Mouse (Mus musculus) embryonic fibroblast, embryonic 13.5 days (primary cell): ENCODE data around the gene Tmcc3.

Experiments used
- CTCF ChIP-seq: IDR thresholded peaks from 2 replicates; pipeline ENCODE4 v1.5.1; 2011; ENCODE audit warnings: mild to moderate bottlenecking, control low read depth, low read length, moderate library complexity, borderline replicate concordance; ENCODE audit not compliant: insufficient read depth
- POLR2A ChIP-seq: IDR thresholded peaks from 2 replicates; pipeline ENCODE4 v1.6.1; 2011; ENCODE audit warnings: low read depth, mild to moderate bottlenecking, control low read depth, low read length, moderate library complexity

DNA sequence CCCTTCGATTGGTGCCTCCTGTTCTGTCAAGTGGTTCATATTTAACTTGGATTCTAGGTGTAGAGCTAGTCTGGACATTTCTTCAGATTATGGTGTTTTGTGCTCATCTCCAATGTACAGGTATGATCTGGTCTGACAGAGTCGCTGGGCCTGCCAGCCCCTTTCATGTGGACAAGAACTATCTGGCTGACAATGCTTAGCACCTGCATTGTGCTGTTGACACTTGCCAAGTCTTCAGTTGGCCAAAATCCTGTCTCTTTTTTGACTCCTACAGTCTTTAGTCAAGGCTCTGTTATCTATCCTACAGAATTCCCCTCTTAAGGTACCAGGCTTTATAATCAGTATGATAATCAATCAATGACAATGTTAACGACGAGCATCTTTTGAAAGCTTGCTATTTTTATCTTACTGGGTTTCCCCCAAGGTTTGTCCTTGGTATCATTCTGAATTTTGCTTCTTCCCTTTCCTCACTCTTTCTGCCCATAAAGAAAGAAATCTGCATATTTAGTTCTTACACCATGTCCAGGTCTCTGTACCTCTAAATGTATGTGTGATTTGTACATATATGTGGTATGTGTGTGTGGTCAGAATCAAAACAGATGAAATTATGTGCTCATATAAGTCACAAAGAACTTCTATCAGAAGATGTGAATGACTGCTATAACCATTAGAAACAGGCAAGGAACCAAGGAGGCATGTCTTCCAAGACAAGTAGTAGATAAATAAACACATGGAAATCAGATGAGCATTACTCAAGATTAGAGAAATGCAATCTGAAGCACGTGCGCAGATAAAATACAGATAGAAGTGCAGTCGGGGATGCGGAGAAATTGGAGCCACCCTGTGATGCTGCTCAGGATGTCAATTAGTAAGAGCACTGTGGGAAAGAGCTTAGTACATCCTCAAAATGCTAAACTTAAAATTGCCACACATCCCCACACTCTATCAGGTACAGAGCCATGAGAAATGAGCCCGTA lies 41.4 kb downstream of the Tmcc3 start:
- TF ChIP-seq POLR2A = no peak
- TF ChIP-seq CTCF = no peak
